Mouse (Mus musculus) spleen, embryonic (tissue): ENCODE data around the gene Prdx1.
"Not testable (repeated sequence)": the region's sequence is repeated elsewhere in the genome, so short reads cannot be mapped to it uniquely, and the experiment has no call there.

Source experiments
- CTCF ChIA-PET: fragments of 350-600 bp; sonication (Branson Sonifier 250); formaldehyde crosslinking; loops from one replicate; lab custom pipeline; 2022; lab: Charles Lee

Prdx1 gene

DNA sequence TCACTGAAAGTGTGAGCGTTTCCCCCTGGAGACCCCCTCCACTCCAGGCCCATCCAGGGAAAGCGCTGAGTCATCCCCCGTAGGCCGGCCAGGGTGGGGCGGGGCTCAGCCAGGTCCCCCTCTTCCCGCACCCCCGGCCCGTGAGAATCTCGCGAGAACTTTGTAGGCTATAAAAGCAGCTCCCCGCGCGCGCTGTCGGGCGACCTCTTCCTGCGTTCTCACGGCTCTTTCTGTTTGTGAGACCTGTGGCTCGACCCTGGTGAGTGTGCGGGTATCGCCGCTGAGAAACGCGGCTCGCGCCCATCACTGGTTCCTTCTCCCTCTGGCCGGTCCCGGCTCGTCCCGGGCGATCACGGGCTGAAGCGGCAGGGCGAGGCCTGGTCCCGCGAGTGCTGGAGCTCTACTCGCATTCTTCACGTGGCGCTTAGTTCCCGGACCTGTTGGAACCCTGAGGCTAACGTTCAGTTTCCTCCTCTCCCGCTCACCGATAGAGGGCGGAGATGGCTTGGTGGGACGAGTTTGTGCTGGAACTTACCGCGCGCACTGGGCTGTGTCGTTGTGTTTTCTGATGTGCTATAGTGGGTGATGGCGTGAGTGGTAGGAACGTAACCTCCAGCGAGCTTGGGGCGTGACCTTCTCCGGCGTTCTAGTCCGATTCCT lies at the start of gene Prdx1:
Gene Prdx1, plus strand, starts transcription at position 143 of the 660 bp plus-strand sequence.
- CTCF ChIA-PET, result interaction anchor here (0.5 kb wide), 1 partner anchor 728 kb away, joined by 5 read pairs; no protein-coding TSS in a partner anchor

GRCm38 (mm10) chr4:116638821-116639220 lies 46.5 kb upstream of the Prdx1 start:
- CTCF ChIA-PET, result no interaction called here

- CTCF ChIA-PET, result no interaction called here
Measured at GRCm38 (mm10) chr4:116642071-116642470, 43.3 kb upstream of the Prdx1 start.

DNA sequence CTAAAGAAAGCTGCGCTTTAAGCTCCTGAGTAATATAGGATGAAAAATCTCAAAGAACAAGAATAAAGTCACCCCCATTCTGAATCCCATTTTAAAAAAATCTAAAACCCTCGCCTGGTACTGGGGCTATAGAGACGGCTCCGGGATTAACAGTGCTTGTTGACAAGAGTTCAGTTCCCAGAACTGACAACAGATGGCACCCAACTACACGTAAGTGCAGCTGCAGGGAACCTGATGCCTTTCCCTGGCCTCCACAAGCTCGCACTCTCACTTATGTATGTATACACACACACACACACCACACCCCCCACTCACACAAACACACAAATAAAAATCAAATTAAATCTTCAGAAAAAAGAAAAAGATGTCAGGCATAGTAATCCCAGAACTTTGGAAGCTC lies 41.0 kb upstream of the Prdx1 start:
- CTCF ChIA-PET, result no interaction called here

GRCm38 (mm10) chr4:116645624-116646023 lies 39.7 kb upstream of the Prdx1 start:
- CTCF ChIA-PET, result no interaction called here

GRCm38 (mm10) chr4:116649411-116649810 lies 35.9 kb upstream of the Prdx1 start:
- CTCF ChIA-PET, result no interaction called here

GRCm38 (mm10) chr4:116650365-116650764 lies 35.0 kb upstream of the Prdx1 start:
- CTCF ChIA-PET, result interaction anchor here (0.7 to 0.8 kb wide), 2 partner anchors 20 to 170 kb away, joined by 3 to 5 read pairs; no protein-coding TSS in a partner anchor

GRCm38 (mm10) chr4:116650924-116651796 lies 34.2 kb upstream of the Prdx1 start, which contains the start of gene Akr1a1:
Gene Akr1a1 (minus strand): TSS chr4:116651680.
- CTCF ChIA-PET, result interaction anchor here (0.7 to 0.8 kb wide), 2 partner anchors 20 to 171 kb away, joined by 3 to 5 read pairs; no protein-coding TSS in a partner anchor

DNA sequence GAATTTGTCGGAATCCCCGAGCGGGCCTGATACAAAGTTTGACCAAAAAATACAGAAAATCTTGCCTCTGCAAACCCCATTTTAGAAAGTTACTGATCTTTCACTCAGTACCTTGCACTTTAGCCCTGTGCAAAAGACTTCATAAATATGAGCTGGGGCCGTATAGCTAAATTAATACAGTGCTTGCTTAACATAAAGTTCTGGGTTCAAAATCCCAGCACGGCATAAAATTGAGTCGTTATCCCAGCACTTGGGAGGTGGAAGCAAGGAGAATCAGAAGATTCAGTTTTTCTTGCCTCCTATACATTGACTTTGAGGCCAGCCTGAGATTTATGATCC lies 33.6 kb upstream of the Prdx1 start:
- CTCF ChIA-PET, result no interaction called here

GRCm38 (mm10) chr4:116653228-116653627 lies 32.1 kb upstream of the Prdx1 start:
- CTCF ChIA-PET, result no interaction called here

DNA sequence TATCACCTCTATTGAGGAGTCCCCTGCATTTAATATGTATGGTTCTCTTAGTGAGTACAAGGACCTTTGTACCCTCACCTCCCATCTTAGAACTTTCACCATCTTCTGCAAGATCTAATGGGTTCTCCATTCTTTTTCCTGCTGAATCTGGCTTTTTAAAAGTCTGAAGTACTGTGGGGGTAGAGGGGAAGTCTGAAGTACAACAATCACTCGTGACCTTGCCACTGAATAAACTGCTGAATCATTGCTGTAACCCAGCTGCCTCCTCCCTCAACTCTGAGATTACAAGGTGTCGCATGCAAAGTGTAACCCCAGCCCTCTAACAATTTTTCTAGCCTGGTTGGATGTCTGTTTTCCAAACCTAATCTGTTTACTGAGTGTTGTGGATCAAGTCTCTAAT lies 30.2 kb upstream of the Prdx1 start:
- CTCF ChIA-PET, result interaction anchor here (0.7 kb wide), 1 partner anchor 471 kb away, joined by 3 read pairs; no protein-coding TSS in a partner anchor

DNA sequence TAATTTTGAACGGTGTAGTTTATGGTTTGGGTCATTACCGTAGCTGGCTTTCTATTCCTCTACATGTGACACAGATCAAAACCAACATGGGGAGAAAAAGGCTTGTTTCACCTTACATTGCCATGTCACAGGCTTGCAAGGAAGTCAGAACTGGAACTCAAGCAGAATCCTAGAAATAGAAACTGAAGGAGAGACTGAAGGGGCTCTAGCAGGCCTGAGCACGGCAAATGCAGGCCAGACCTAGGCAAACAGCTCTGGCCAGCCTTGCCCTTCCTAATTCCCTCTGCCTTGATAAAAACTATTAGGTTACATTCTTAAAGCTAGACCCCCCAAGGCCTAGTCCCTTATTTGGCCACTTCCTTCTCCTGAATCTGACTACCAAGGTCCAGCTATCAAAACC lies 29.7 kb upstream of the Prdx1 start:
- CTCF ChIA-PET, result no interaction called here

DNA sequence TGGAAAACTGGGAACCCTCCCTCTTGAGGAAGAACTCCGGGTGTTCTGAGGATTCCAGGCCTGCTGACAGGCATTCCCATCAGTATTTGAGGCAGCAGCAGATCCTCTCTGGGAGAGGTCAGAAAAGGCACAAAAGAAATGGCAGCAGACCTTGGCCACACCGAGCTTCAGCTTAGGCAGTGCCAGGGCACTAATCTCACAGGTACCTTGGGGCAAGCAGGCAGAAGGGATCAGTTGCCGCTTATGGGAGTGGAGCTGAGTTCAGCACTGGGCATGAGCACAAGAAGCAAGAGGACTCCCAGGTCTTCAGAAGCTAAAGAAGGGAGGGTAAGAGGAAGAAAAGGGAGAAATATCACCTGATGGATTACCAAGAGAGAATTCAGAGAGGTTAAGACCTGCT lies 27.4 kb upstream of the Prdx1 start:
- CTCF ChIA-PET, result no interaction called here

DNA sequence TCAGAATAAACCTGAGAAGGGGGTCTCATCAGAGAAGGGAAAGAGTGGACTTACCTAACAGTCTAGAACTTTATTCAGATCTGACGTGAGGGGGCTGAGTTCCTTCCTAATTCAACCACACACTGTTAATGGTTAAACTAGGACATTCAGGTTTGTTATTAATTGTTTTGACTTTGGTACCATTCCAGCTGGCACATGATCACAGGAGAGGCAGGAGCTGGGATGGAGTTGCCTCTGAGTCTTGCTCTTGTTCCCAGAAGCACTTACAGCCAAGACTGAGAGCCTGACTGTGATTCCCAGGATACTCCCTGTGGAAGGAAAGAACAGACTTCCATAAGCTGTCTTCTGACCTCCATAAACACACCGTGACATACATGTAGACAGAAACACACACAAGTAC lies 25.9 kb upstream of the Prdx1 start:
- CTCF ChIA-PET, result no interaction called here

- CTCF ChIA-PET, result not testable (repeated sequence)
Measured at GRCm38 (mm10) chr4:116659916-116660315, 25.4 kb upstream of the Prdx1 start.

DNA sequence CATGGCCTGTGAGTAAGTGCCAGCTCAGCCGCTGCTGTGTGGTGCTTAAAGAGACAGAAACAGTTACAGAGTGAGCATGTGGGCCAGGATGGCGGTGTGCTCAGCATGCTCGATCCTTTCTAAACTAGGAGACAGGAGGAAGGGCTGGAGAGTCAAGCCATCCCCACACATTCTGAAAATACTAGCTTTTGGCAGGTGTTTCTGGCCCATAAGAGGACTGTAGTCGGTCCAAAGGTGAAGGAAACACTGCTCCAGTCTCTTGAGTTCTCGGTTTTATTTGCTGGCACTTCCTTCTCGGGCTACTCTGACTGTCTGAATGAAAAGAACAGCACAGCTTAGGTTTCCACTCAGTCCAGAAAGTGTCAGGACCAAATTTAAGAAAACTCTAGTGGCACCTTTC lies 24.5 kb upstream of the Prdx1 start:
- CTCF ChIA-PET, result no interaction called here

GRCm38 (mm10) chr4:116661998-116662397 lies 23.3 kb upstream of the Prdx1 start:
- CTCF ChIA-PET, result interaction anchor here (0.6 kb wide), 1 partner anchor 11 kb away, joined by 5 read pairs; no protein-coding TSS in a partner anchor

DNA sequence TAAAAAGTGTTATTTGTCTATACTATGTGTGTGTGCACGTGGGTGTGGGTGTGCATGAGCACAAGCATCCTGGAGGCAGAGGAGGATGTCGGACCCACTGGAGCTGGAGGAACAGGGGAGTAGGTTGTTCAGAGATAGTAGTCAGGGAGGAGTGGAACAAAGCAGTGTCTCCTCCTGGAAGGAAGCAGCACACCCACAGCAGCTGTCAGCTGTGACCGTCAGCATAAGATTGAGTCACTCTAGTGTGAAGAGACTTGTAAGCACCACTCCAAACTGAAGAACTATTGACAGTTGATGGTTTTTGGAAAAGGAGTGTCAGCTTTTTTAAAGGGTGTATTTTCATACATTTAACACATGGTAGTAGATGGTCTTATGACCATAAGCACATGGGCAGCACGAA lies 18.7 kb upstream of the Prdx1 start:
- CTCF ChIA-PET, result interaction anchor here (0.5 to 0.6 kb wide), 2 partner anchors 45 to 68 kb away, joined by 3 read pairs; no protein-coding TSS in a partner anchor

- CTCF ChIA-PET, result no interaction called here
Measured at GRCm38 (mm10) chr4:116668145-116668544, 17.2 kb upstream of the Prdx1 start.

DNA sequence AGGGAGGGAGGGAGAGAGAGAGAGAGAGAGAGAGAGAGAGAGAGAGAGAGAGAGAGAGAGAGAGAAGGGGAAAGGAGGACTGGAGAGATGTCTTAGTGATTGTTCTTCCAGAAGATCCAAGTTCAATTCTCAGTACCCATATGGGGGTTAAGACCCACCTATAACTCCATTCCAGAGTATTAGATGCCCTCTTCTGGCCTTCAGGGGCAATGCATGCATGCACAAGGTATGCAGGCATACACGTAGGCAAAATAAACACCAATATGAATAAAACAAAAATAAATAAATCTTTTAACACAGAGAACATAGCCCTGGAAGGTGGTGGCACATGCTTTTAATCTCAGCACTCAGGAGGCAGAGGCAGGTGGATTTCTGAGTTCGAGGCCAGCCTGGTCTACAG lies 16.1 kb upstream of the Prdx1 start:
- CTCF ChIA-PET, result no interaction called here

DNA sequence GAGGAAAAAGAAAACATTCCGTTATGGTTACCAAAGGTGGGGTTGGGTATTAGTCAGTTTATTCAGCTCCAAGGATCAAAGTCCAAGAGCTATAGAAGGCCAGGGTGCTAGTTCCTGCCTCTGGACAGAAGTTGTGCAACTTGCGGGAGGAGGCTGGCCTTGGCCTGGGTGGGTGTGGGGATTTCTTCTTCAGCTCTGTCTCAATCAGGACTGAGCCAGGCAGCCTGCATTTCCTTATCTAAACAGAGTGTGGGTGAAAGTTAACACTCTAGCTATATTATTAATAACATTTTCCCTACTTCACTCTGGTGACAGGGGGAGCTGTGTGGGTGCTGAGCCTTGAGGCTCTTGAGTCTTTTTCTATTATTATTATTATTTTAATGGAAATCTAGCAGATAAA lies 12.6 kb upstream of the Prdx1 start:
- CTCF ChIA-PET, result interaction anchor here (0.6 kb wide), 1 partner anchor 11 kb away, joined by 5 read pairs; no protein-coding TSS in a partner anchor

DNA sequence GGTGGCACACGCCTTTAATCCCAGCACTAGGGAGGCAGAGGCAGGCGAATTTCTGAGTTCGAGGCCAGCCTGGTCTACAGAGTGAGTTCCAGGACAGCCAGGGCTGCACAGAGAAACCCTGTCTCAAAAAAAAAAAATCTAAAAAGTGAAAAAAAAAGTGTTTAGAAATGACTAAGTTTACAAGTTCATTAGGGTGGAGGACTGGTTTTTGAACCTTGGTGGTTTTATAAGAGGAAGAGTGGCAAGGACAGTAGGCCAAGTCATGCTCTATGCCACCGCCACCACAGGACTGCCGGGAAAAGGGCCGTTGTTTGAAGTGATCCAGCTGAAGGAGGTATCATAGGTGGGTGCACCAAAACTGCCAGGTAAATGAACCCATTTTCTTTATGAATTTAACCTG lies 10.6 kb upstream of the Prdx1 start:
- CTCF ChIA-PET, result not testable (repeated sequence)
